Mouse (Mus musculus) cerebellum, postnatal 14 days (tissue): ENCODE results near the gene Pepd.

Experiments
- DNase-seq, 2 experiments: peaks; one replicate each; pipeline ENCODE4 v3.0.0; 2021; ENCODE audit warnings: mixed read lengths in 2 of 2

Pepd gene

GRCm38 (mm10) chr7:34984526-34985133 is 72.5 kb downstream of the Pepd start:
- DNase-seq, result no peak

- DNase-seq, result no peak
Measured at GRCm38 (mm10) chr7:34985216-34985615, 73.0 kb downstream of the Pepd start.

GRCm38 (mm10) chr7:34985646-34986045 is 73.5 kb downstream of the Pepd start:
- DNase-seq, result no peak

- DNase-seq, result no peak
Measured at GRCm38 (mm10) chr7:34986575-34987150, 74.5 kb downstream of the Pepd start.

GRCm38 (mm10) chr7:34987258-34987657 is 75.1 kb downstream of the Pepd start:
- no peak for DNase-seq

- peak; percentile 64 to 71 for DNase-seq
Measured at GRCm38 (mm10) chr7:34988488-34988887, 76.3 kb downstream of the Pepd start.

GRCm38 (mm10) chr7:34991731-34992246 is 79.6 kb downstream of the Pepd start:
- no peak for DNase-seq

GRCm38 (mm10) chr7:34992766-34993165 is 80.6 kb downstream of the Pepd start:
- DNase-seq, result no peak

GRCm38 (mm10) chr7:34995872-34996662 is 83.9 kb downstream of the Pepd start:
- DNase-seq, result peak; percentile 41 to 50

- peak; percentile 72 to 80 for DNase-seq
Measured at GRCm38 (mm10) chr7:35000839-35001238, 88.7 kb downstream of the Pepd start.

- no peak for DNase-seq
Measured at GRCm38 (mm10) chr7:35003171-35003737, 91.1 kb downstream of the Pepd start.

GRCm38 (mm10) chr7:35006661-35007060 is 94.5 kb downstream of the Pepd start:
- peak; percentile 64 to 67 for DNase-seq

- no peak for DNase-seq
Measured at GRCm38 (mm10) chr7:35013228-35013627, 101.0 kb downstream of the Pepd start.

GRCm38 (mm10) chr7:35015252-35015651 is 103.1 kb downstream of the Pepd start:
- no peak for DNase-seq

- DNase-seq, result no peak
Measured at GRCm38 (mm10) chr7:35021365-35021764, 109.2 kb downstream of the Pepd start.

GRCm38 (mm10) chr7:35023251-35023650 is 111.1 kb downstream of the Pepd start:
- no peak for DNase-seq

- DNase-seq, result no peak
Measured at GRCm38 (mm10) chr7:35024426-35024825, 112.2 kb downstream of the Pepd start.

GRCm38 (mm10) chr7:35025409-35026275 is 113.5 kb downstream of the Pepd start:
- DNase-seq, result peak; percentile 91 to 94

GRCm38 (mm10) chr7:35026276-35026630 is 114.1 kb downstream of the Pepd start:
- no peak for DNase-seq

GRCm38 (mm10) chr7:35026838-35027291 is 114.7 kb downstream of the Pepd start:
- DNase-seq, result peak; percentile 55 to 64

GRCm38 (mm10) chr7:35027801-35028420 is 115.7 kb downstream of the Pepd start:
- no peak for DNase-seq

GRCm38 (mm10) chr7:35028559-35028958 is 116.4 kb downstream of the Pepd start:
- no peak for DNase-seq
